13 mouse cellular contexts compared by ENCODE assay signal in the genomic region with DNA sequence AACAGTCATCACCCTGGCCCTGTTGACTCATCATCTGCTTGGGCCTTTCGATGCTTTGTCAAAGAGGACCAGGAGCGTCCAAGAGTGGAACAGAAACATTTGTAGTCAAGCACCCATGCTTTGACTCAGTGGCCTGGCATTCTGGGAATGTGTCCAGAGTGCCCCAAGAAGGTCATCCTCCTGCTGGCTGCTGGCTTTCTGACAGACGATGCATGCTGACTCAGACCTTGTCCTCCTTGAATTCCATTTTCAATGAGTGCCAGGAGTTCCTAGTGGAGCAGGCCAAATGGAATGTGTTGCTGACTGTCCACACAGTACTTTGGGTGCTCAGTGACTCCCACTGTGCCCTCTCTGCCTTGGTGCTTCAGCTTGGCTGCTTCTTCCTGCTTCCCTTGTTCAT. TPM values are rescaled to one million over a fixed set of nuclear protein-coding genes. Genes with fewer than 3 reads are reported as not detected.
A peak's percentile ranks its signal among the peaks of the same experiment; 100 is the strongest.
DNase-seq lines count a peak whose midpoint lies in the region; ATAC-seq and TF ChIP-seq lines count a peak whose summit lies in the region.
"Had no signal": no experiment of that assay in that cellular context is flagged by ENCODE, and none has a peak within 500 bp of the region (broad histone marks: within the 10 kb centered on the region; RNA-seq: fewer than 3 reads in every experiment).

No protein-coding gene starts in this region.

- peak; percentile 94 for TF ChIP-seq EP300 in lung, postnatal 0 days (IDR thresholded peaks at IDR 0.05)

- DNase-seq in kidney, adult 2 months: peak; percentile 92
- peak; percentile 80 for DNase-seq in adrenal gland, postnatal 25 days
- DNase-seq in lung, postnatal 0 days (ENCODE audit: low spot score): peak; percentile 82
- DNase-seq in embryo, embryonic 9.5 days (ENCODE audit: extremely low spot score): no peak
- no peak for DNase-seq in left cerebral cortex, postnatal 4 days
- DNase-seq: right cerebral cortex, adult 18-20 months had no signal

- no peaks in the 10 kb centered on the region for H3K27me3 ChIP-seq in kidney, adult 2 months (replicated peaks; ENCODE audit: control insufficient read depth, insufficient read depth, low read length)
- H3K27me3 ChIP-seq in kidney, embryonic 15.5 days: no peaks in the 10 kb centered on the region
- H3K27me3 ChIP-seq in heart, embryonic 12.5 days (replicated peaks): no peaks in the 10 kb centered on the region
- H3K27me3 ChIP-seq in lung, postnatal 0 days (replicated peaks; ENCODE audit: insufficient read depth, low read length): no peaks in the 10 kb centered on the region
- H3K27me3 ChIP-seq: hindbrain, embryonic 15.5 days had no signal

- WGBS in kidney, adult 2 months: 28% methylated on average over 3 of the region's 3 CpGs
- 72% methylated on average over 3 of the region's 3 CpGs for WGBS in kidney, embryonic 15.5 days
- 41% methylated on average over 3 of the region's 3 CpGs for WGBS in heart, embryonic 12.5 days
- WGBS in lung, postnatal 0 days: 44% methylated on average over 3 of the region's 3 CpGs

- H3K27ac ChIP-seq in kidney, adult 2 months (ENCODE audit: insufficient read depth, low read depth, low read length): no peak overlapping the region; the same call in 1 of the 2 replicates
- no peak overlapping the region for H3K27ac ChIP-seq in kidney, embryonic 15.5 days
- peak overlapping the region; percentile 78 for H3K27ac ChIP-seq in heart, embryonic 12.5 days (ENCODE audit: poor library complexity, severe bottlenecking)
- no peak overlapping the region for H3K27ac ChIP-seq in lung, postnatal 0 days (ENCODE audit: low read length)
- H3K27ac ChIP-seq: hindbrain, embryonic 15.5 days had no signal

- no peak for TF ChIP-seq POLR2A in kidney, adult 2 months (IDR thresholded peaks at IDR 0.05; ENCODE audit: low read depth, low read length)

- peaks cover 2% of the 10 kb centered on the region; the same call in 1 of the 2 replicates for H3K36me3 ChIP-seq in kidney, adult 2 months (ENCODE audit: control insufficient read depth, insufficient read depth, low read length)
- H3K36me3 ChIP-seq in kidney, embryonic 15.5 days: peaks cover 65% of the 10 kb centered on the region
- peaks cover 51% of the 10 kb centered on the region for H3K36me3 ChIP-seq in heart, embryonic 12.5 days
- H3K36me3 ChIP-seq in lung, postnatal 0 days (ENCODE audit: insufficient read depth, low read length): peaks cover 11% of the 10 kb centered on the region; the same call in 1 of the 2 replicates

- intact Hi-C loops in left cerebral cortex, postnatal 4 days (cut with DNase I): no loop called here

- no peaks in the 10 kb centered on the region for H3K9me3 ChIP-seq in kidney, embryonic 15.5 days (replicated peaks)
- no peaks in the 10 kb centered on the region for H3K9me3 ChIP-seq in heart, embryonic 12.5 days (replicated peaks)
- no peaks in the 10 kb centered on the region for H3K9me3 ChIP-seq in lung, postnatal 0 days (ENCODE audit: low read length)
- H3K9me3 ChIP-seq: hindbrain, embryonic 15.5 days had no signal

- no peak overlapping the region for H3K9ac ChIP-seq in kidney, embryonic 15.5 days
- H3K9ac ChIP-seq in heart, embryonic 12.5 days: no peak overlapping the region
- H3K9ac ChIP-seq in lung, postnatal 0 days (replicated peaks; ENCODE audit: low read depth): no peak overlapping the region
- H3K9ac ChIP-seq: hindbrain, embryonic 15.5 days had no signal

- TF ChIP-seq CTCF in kidney, adult 2 months (conservative IDR thresholded peaks at IDR 0.05; ENCODE audit: insufficient read depth, insufficient read length, low read depth, low read length): no peak
- TF ChIP-seq CTCF in lung, postnatal 0 days (IDR thresholded peaks at IDR 0.05): no peak; the same call in 1 of the 2 replicates

- ATAC-seq in kidney, embryonic 15.5 days (replicated peaks; ENCODE audit: low FRiP score): no peak
- no peak for ATAC-seq in heart, embryonic 12.5 days (ENCODE audit: insufficient number of reproducible peaks, low FRiP score)
- peak; percentile 56 for ATAC-seq in lung, postnatal 0 days
- no peak for ATAC-seq in granulocyte monocyte progenitor cell, adult 5-6 weeks (replicated peaks; ENCODE audit: poor library complexity, severe bottlenecking)

- peaks cover 8% of the 10 kb centered on the region for H3K4me1 ChIP-seq in kidney, adult 2 months (ENCODE audit: control insufficient read depth, insufficient read depth, low read length)
- peaks cover 20% of the 10 kb centered on the region for H3K4me1 ChIP-seq in kidney, embryonic 15.5 days
- peaks cover 37% of the 10 kb centered on the region for H3K4me1 ChIP-seq in heart, embryonic 12.5 days (replicated peaks)
- peaks cover 6% of the 10 kb centered on the region; the same call in 1 of the 2 replicates for H3K4me1 ChIP-seq in lung, postnatal 0 days (ENCODE audit: insufficient read depth, low read depth, low read length)

- no peak overlapping the region for H3K4me2 ChIP-seq in kidney, embryonic 15.5 days
- no peak overlapping the region; the same call in 1 of the 2 replicates for H3K4me2 ChIP-seq in heart, embryonic 12.5 days
- no peak overlapping the region for H3K4me2 ChIP-seq in lung, postnatal 0 days (replicated peaks; ENCODE audit: low read depth, low read length)
- H3K4me2 ChIP-seq: hindbrain, embryonic 15.5 days had no signal

- H3K4me3 ChIP-seq in kidney, adult 2 months (ENCODE audit: insufficient read depth, low read depth, low read length): no peak overlapping the region
- no peak overlapping the region for H3K4me3 ChIP-seq in kidney, embryonic 15.5 days (replicated peaks)
- H3K4me3 ChIP-seq in heart, embryonic 12.5 days: no peak overlapping the region
- no peak overlapping the region for H3K4me3 ChIP-seq in lung, postnatal 0 days (ENCODE audit: low read depth, low read length)
- H3K4me3 ChIP-seq: erythroblast, embryonic 14.5 days; hindbrain, embryonic 15.5 days had no signal

RNA-seq across cellular contexts. Expression of a gene that starts 4.2 kb away (rescaled TPM):
- polyA plus RNA-seq in kidney, adult 2 months (2012; rRNA removed): 29.7 and 32.8 TPM in 2 replicates
- 34.2 and 37.0 TPM in 2 replicates for polyA plus RNA-seq in kidney, embryonic 15.5 days (2015; fragmentation: Nextera tagmentation; extraction: Ambion mirVana)
- total RNA-seq in adrenal gland, postnatal 25 days (2021): 41.7 and 64.5 TPM in 2 replicates
- polyA plus RNA-seq in heart, embryonic 12.5 days (2016; fragmentation: Nextera tagmentation; extraction: Ambion mirVana): 26.6 and 27.8 TPM in 2 replicates
- 33.7 and 38.0 TPM in 2 replicates for polyA plus RNA-seq in lung, postnatal 0 days (2015; fragmentation: Nextera tagmentation; extraction: Ambion mirVana)
- 10 to 100 TPM; 44.2 to 48.8 TPM for total RNA-seq in left cerebral cortex, postnatal 4 days (2021)
- 4.5 and 10.7 TPM in 2 replicates for total RNA-seq in granulocyte monocyte progenitor cell, adult 5-6 weeks (2014; fragmentation: Nextera tagmentation)
- 10.3 and 17.8 TPM in 2 replicates for total RNA-seq in granulocyte monocyte progenitor cell, adult 5-6 weeks (2017)

RNA-seq across cellular contexts. Expression of a gene that starts 4.6 kb away (rescaled TPM):
- polyA plus RNA-seq in kidney, adult 2 months (2012; rRNA removed): 30.8 and 38.3 TPM in 2 replicates
- 36.2 and 40.4 TPM in 2 replicates for polyA plus RNA-seq in kidney, embryonic 15.5 days (2015; fragmentation: Nextera tagmentation; extraction: Ambion mirVana)
- total RNA-seq in adrenal gland, postnatal 25 days (2021): 53.1 and 53.4 TPM in 2 replicates
- polyA plus RNA-seq in heart, embryonic 12.5 days (2016; fragmentation: Nextera tagmentation; extraction: Ambion mirVana): 32.4 and 33.6 TPM in 2 replicates
- polyA plus RNA-seq in lung, postnatal 0 days (2015; fragmentation: Nextera tagmentation; extraction: Ambion mirVana): 32.0 and 34.7 TPM in 2 replicates
- total RNA-seq in left cerebral cortex, postnatal 4 days (2021): 10 to 100 TPM; 43.5 TPM
- total RNA-seq in granulocyte monocyte progenitor cell, adult 5-6 weeks (2014; fragmentation: Nextera tagmentation): 10.9 and 19.5 TPM in 2 replicates
- 22.6 and 26.4 TPM in 2 replicates for total RNA-seq in granulocyte monocyte progenitor cell, adult 5-6 weeks (2017)

RNA-seq across cellular contexts. Expression of a gene that starts 27.9 kb away (rescaled TPM):
- polyA plus RNA-seq in kidney, adult 2 months (2012; rRNA removed): 14.8 and 20.8 TPM in 2 replicates
- 29.1 and 30.5 TPM in 2 replicates for polyA plus RNA-seq in kidney, embryonic 15.5 days (2015; fragmentation: Nextera tagmentation; extraction: Ambion mirVana)
- 14.4 and 17.3 TPM in 2 replicates for total RNA-seq in adrenal gland, postnatal 25 days (2021)
- polyA plus RNA-seq in heart, embryonic 12.5 days (2016; fragmentation: Nextera tagmentation; extraction: Ambion mirVana): 14.9 and 15.5 TPM in 2 replicates
- 5.6 and 7.1 TPM in 2 replicates for polyA plus RNA-seq in lung, postnatal 0 days (2015; fragmentation: Nextera tagmentation; extraction: Ambion mirVana)
- total RNA-seq in left cerebral cortex, postnatal 4 days (2021): 10 to 100 TPM; 30.4 to 32.2 TPM
- total RNA-seq in granulocyte monocyte progenitor cell, adult 5-6 weeks (2014; fragmentation: Nextera tagmentation): 35.3 and 35.8 TPM in 2 replicates
- total RNA-seq in granulocyte monocyte progenitor cell, adult 5-6 weeks (2017): 22.7 and 27.7 TPM in 2 replicates

RNA-seq across cellular contexts. Expression of a gene that starts 44.1 kb away (rescaled TPM):
- polyA plus RNA-seq in kidney, adult 2 months (2012; rRNA removed): 0.22 and 0.31 TPM in 2 replicates
- polyA plus RNA-seq in kidney, embryonic 15.5 days (2015; fragmentation: Nextera tagmentation; extraction: Ambion mirVana): 0.23 and 4.5 TPM in 2 replicates
- not detected in 2 replicates for total RNA-seq in adrenal gland, postnatal 25 days (2021)
- polyA plus RNA-seq in heart, embryonic 12.5 days (2016; fragmentation: Nextera tagmentation; extraction: Ambion mirVana): not detected in 2 replicates
- polyA plus RNA-seq in lung, postnatal 0 days (2015; fragmentation: Nextera tagmentation; extraction: Ambion mirVana): not detected in 2 replicates
- total RNA-seq in left cerebral cortex, postnatal 4 days (2021): not detected
- total RNA-seq in granulocyte monocyte progenitor cell, adult 5-6 weeks (2014; fragmentation: Nextera tagmentation): not detected in 2 replicates
- not detected in 2 replicates for total RNA-seq in granulocyte monocyte progenitor cell, adult 5-6 weeks (2017)
- total RNA-seq: left cerebral cortex, postnatal 36 days; megakaryocyte-erythroid progenitor cell, adult 5-6 weeks had no signal
- polyA plus RNA-seq: erythroblast, embryonic 14.5 days; hindbrain, embryonic 15.5 days had no signal

Comparison
In these comparisons a context has a peak if more than half of its experiments do, and no peak if none do; other contexts are left out.
1. DNase-seq: peak in kidney, adult 2 months (single experiment), adrenal gland, postnatal 25 days (single experiment) and lung, postnatal 0 days (single experiment); none in embryo, embryonic 9.5 days (single experiment) and left cerebral cortex, postnatal 4 days (single experiment).